Mouse (Mus musculus): ENCODE measurements around the gene Olfr954. TPM values are rescaled to one million over a fixed set of nuclear protein-coding genes. Genes with fewer than 3 reads are reported as not detected.

The Olfr954 gene
- not detected in 2 replicates for polyA plus RNA-seq (2012; rRNA removed)
- not detected in 2 replicates for polyA plus RNA-seq (2014; fragmentation: Nextera tagmentation; extraction: Ambion mirVana)

DNA sequence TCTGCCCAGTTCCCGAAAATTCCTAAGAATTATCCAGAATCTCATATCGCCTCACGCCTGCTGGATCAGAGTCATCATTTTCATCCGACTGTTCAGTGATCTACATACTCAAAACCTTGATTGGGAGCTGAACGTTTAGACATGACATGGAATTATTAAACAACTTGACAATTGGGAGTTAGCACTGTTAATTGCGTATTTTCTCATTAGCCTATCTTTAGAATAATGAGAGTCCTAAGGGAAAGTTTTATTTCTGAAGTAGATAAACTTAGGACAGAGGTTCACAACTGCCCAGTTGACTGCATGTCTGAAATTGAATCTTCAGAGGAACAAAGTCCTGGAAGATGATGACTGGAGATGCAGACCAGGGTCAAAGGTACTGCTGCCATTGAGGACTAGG lies at the start of gene Olfr954:
Gene Olfr954 (plus strand): TSS at position 301 of the 400 bp plus-strand sequence.
- TF ChIP-seq POLR2A (IDR thresholded peaks at IDR 0.05; ENCODE audit: borderline replicate concordance, extremely low read depth, insufficient read depth, insufficient read length) = no peak
- H3K27ac ChIP-seq (replicated peaks; ENCODE audit: low read depth, low read length) = no peak within 1 kb of the TSS
- no peak within 1 kb of the TSS for H3K4me2 ChIP-seq (replicated peaks; ENCODE audit: low read depth, low read length, severe bottlenecking)
- no peaks in the 10 kb centered on the region for H3K9me3 ChIP-seq (ENCODE audit: control insufficient read depth, low read length)
- H3K4me3 ChIP-seq (replicated peaks; ENCODE audit: low read length) = no peak within 1 kb of the TSS
- ATAC-seq (ENCODE audit: low FRiP score, low read depth) = no peak
- WGBS = 85% methylated on average over 6 of the region's 6 CpGs
- no peaks in the 10 kb centered on the region for H3K36me3 ChIP-seq (ENCODE audit: control insufficient read depth, insufficient read depth, low read length)
- H3K27me3 ChIP-seq (ENCODE audit: control insufficient read depth, insufficient read depth, low read length) = no peaks in the 10 kb centered on the region
- H3K9ac ChIP-seq (ENCODE audit: low read depth, low read length, severe bottlenecking) = no peak within 1 kb of the TSS
- no peak for DNase-seq (ENCODE audit: low spot score)
- H3K4me1 ChIP-seq (ENCODE audit: control insufficient read depth, insufficient read depth, low read length) = no peaks in the 10 kb centered on the region

DNA sequence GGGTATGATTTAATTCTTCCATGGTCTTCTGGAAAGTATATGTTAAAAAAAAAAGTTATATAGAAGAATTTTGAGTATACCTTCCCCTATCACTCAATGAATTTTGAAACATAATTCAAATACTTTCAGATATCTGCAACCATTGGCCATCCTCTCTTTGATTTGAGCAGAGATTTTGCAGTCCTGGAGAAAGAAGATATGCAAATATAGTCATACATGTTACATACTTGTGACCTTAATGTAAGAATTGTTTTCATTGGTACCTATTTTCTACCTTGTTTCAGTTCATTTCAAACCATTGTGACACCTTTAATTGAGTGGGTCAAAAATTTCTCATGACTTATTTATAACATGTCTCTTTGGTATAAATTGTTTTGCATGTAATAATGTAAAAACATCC lies 29.5 kb upstream of the Olfr954 start, which contains the start of gene Olfr952:
Gene Olfr952 (minus strand): TSS at position 101 of the 400 bp plus-strand sequence.
- no peak for TF ChIP-seq POLR2A (IDR thresholded peaks at IDR 0.05; ENCODE audit: borderline replicate concordance, extremely low read depth, insufficient read depth, insufficient read length)
- ATAC-seq (ENCODE audit: low FRiP score, low read depth) (no peak), DNase-seq (ENCODE audit: low spot score) (no peak)
- H3K27me3 ChIP-seq (ENCODE audit: control insufficient read depth, insufficient read depth, low read length) = no peaks in the 10 kb centered on the region
- H3K27ac ChIP-seq (replicated peaks; ENCODE audit: low read depth, low read length) = no peak within 1 kb of the TSS
- H3K9me3 ChIP-seq (ENCODE audit: control insufficient read depth, low read length) = no peaks in the 10 kb centered on the region
- H3K4me2 ChIP-seq (replicated peaks; ENCODE audit: low read depth, low read length, severe bottlenecking) = no peak within 1 kb of the TSS
- H3K36me3 ChIP-seq (ENCODE audit: control insufficient read depth, insufficient read depth, low read length) = no peaks in the 10 kb centered on the region
- H3K9ac ChIP-seq (ENCODE audit: low read depth, low read length, severe bottlenecking) = no peak within 1 kb of the TSS
- no peaks in the 10 kb centered on the region for H3K4me1 ChIP-seq (ENCODE audit: control insufficient read depth, insufficient read depth, low read length)
- H3K4me3 ChIP-seq (replicated peaks; ENCODE audit: low read length) = no peak within 1 kb of the TSS

DNA sequence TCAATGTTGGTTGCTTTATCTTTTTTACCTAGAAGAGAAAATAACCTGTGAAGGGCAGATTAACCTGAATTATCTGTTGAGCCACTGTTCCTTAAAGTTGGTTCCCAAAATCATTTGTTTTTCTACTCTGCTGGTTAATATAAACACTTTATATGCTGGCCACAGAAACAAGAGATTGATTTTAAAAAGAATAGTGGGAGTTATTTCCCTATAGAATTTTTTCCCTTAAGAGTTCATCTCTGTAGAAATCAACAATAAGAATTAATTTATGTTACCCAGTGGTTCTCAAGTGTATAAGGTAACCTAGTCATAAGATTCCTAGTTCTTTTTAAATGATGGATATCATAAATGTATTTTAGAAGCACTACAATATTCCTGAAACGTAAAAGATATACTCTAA lies 15.3 kb downstream of the Olfr954 start, which contains the start of gene Olfr955:
Gene Olfr955 (minus strand): TSS at position 101 of the 400 bp plus-strand sequence.
- Histone ChIP-seq H3K36me3 (ENCODE audit: control insufficient read depth, insufficient read depth, low read length) (no peaks in the 10 kb centered on the region), H3K9me3 (ENCODE audit: control insufficient read depth, low read length) (no peaks in the 10 kb centered on the region), H3K27me3 (ENCODE audit: control insufficient read depth, insufficient read depth, low read length) (no peaks in the 10 kb centered on the region), H3K27ac (replicated peaks; ENCODE audit: low read depth, low read length) (no peak within 1 kb of the TSS), H3K9ac (ENCODE audit: low read depth, low read length, severe bottlenecking) (no peak within 1 kb of the TSS), H3K4me2 (replicated peaks; ENCODE audit: low read depth, low read length, severe bottlenecking) (no peak within 1 kb of the TSS), H3K4me1 (ENCODE audit: control insufficient read depth, insufficient read depth, low read length) (no peaks in the 10 kb centered on the region), H3K4me3 (replicated peaks; ENCODE audit: low read length) (no peak within 1 kb of the TSS)
- TF ChIP-seq POLR2A (IDR thresholded peaks at IDR 0.05; ENCODE audit: borderline replicate concordance, extremely low read depth, insufficient read depth, insufficient read length) = no peak
- DNase-seq (ENCODE audit: low spot score) = no peak
- ATAC-seq (ENCODE audit: low FRiP score, low read depth) = no peak
- WGBS = 45% methylated on average over 1 of the region's 1 CpGs

- H3K36me3 ChIP-seq (ENCODE audit: control insufficient read depth, insufficient read depth, low read length) = no peaks in the 10 kb centered on the region
- DNase-seq (ENCODE audit: low spot score) (no peak), ATAC-seq (ENCODE audit: low FRiP score, low read depth) (no peak)
- H3K27me3 ChIP-seq (ENCODE audit: control insufficient read depth, insufficient read depth, low read length) = no peaks in the 10 kb centered on the region
- H3K4me1 ChIP-seq (ENCODE audit: control insufficient read depth, insufficient read depth, low read length) = no peaks in the 10 kb centered on the region
- no peak within 1 kb of the TSS for H3K4me3 ChIP-seq (replicated peaks; ENCODE audit: low read length)
- H3K27ac ChIP-seq (replicated peaks; ENCODE audit: low read depth, low read length) = no peak within 1 kb of the TSS
- H3K4me2 ChIP-seq (replicated peaks; ENCODE audit: low read depth, low read length, severe bottlenecking) = no peak within 1 kb of the TSS
- H3K9me3 ChIP-seq (ENCODE audit: control insufficient read depth, low read length) = no peaks in the 10 kb centered on the region
- TF ChIP-seq POLR2A (IDR thresholded peaks at IDR 0.05; ENCODE audit: borderline replicate concordance, extremely low read depth, insufficient read depth, insufficient read length) = no peak
- H3K9ac ChIP-seq (ENCODE audit: low read depth, low read length, severe bottlenecking) = no peak within 1 kb of the TSS
- 86% methylated on average over 2 of the region's 2 CpGs for WGBS
Observed at GRCm38 (mm10) chr9:39493895-39494294, 37.4 kb downstream of the Olfr954 start, which contains the start of gene Olfr44. Gene Olfr44, minus strand, starts transcription at chr9:39493995.

DNA sequence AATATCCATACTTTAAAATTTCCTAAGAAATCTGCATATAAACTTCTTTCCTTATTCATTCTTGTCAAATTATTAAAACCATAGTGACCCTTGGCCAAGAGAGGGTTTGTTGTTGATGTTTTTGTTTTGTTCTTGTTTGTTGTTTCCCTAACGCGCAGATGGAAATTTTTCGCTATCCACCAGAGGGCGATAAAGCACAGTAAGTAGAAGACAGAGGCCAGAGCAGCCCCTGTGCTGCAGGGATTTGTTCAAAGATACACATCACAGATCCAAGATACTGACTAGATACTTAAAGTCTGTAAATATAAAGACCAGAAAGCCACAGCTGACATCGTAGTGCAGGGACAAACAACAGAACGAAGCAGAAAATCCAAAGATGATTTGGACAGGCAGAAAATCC lies 52.5 kb downstream of the Olfr954 start:
- peak; percentile 69 for DNase-seq (ENCODE audit: low spot score)
- Histone ChIP-seq H3K4me3 (replicated peaks; ENCODE audit: low read length) (no peak overlapping the region), H3K4me1 (ENCODE audit: control insufficient read depth, insufficient read depth, low read length) (no peaks in the 10 kb centered on the region), H3K27me3 (ENCODE audit: control insufficient read depth, insufficient read depth, low read length) (no peaks in the 10 kb centered on the region), H3K36me3 (ENCODE audit: control insufficient read depth, insufficient read depth, low read length) (no peaks in the 10 kb centered on the region), H3K9me3 (ENCODE audit: control insufficient read depth, low read length) (no peaks in the 10 kb centered on the region), H3K4me2 (replicated peaks; ENCODE audit: low read depth, low read length, severe bottlenecking) (no peak overlapping the region), H3K27ac (replicated peaks; ENCODE audit: low read depth, low read length) (no peak overlapping the region), H3K9ac (ENCODE audit: low read depth, low read length, severe bottlenecking) (no peak overlapping the region)
- no peak for TF ChIP-seq POLR2A (IDR thresholded peaks at IDR 0.05; ENCODE audit: borderline replicate concordance, extremely low read depth, insufficient read depth, insufficient read length)
- ATAC-seq (ENCODE audit: low FRiP score, low read depth) = no peak
- 13% methylated on average over 6 of the region's 6 CpGs for WGBS

Data from limb, embryonic 14.5 days (tissue).